Mouse (Mus musculus): Measurements from ENCODE around the gene Bcap31. TPM values are rescaled to one million over a fixed set of nuclear protein-coding genes. Genes with fewer than 3 reads are reported as not detected.
A peak's percentile ranks its signal among the peaks of the same experiment; 100 is the strongest.

Bcap31 gene
- polyA plus RNA-seq, 1 experiment from 2014 or later, result 129 TPM

DNA sequence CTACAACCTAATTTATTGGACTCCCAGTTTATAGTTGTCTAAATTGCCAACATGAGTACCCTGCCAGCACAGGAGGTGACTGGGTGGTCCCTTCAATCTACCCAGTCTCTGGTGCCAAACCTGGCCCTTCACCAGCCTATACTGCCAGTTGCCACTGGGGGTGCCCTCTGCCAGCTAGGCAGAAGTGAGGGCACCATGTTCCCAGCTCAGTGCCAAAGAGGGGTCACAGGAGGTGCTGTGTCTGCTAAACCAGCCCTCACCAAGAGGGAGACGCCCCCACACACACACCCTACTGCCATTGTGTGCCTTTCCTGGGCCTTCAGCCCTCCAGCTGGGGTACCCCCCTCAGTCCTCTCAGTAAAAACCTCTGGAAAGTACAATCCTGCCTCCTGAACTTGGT lies 22.2 kb upstream of the Bcap31 start:
- Histone ChIP-seq H3K4me1 (ENCODE audit: control insufficient read depth, low read depth, low read length) (no peaks in the 10 kb centered on the region), H3K9me3 (replicated peaks; ENCODE audit: control insufficient read depth, low read length) (no peaks in the 10 kb centered on the region), H3K36me3 (ENCODE audit: control insufficient read depth, insufficient read depth) (no peaks in the 10 kb centered on the region), H3K27ac (ENCODE audit: low read length) (no peak overlapping the region), H3K4me3 (ENCODE audit: low read depth, low read length) (no peak overlapping the region), H3K4me2 (ENCODE audit: low read depth, low read length) (no peak overlapping the region), H3K27me3 (ENCODE audit: control insufficient read depth, insufficient read depth, low read depth, low read length) (no peaks in the 10 kb centered on the region), H3K9ac (ENCODE audit: low read depth, low read length) (no peak overlapping the region)
- no peak for ATAC-seq (ENCODE audit: low read depth)
- 42% methylated on average over 1 of the region's 1 CpGs for WGBS (ENCODE audit: insufficient replicate concordance)

DNA sequence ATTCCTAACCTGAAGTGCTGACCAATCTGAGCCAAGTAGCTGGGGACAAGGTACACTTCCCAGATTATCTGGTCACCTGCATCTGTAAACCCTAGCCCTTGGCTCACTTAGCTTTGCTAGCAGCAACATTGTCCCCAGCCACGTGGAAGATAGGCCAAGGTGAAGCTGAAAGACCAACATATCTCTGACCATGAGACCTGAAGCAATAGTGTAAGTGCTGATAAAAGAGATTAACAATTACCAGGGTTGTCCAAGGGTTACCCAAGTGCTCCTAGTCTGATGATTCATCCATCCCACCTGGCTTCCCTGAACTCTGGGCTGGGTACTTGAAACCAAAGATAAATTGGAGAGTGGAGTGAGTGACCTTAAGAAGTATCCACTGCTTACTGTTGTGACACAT lies 14.9 kb upstream of the Bcap31 start:
- H3K4me3 ChIP-seq (ENCODE audit: low read depth, low read length), result no peak overlapping the region
- H3K27ac ChIP-seq (ENCODE audit: low read length), result no peak overlapping the region
- H3K9ac ChIP-seq (ENCODE audit: low read depth, low read length), result no peak overlapping the region
- no peak overlapping the region for H3K4me2 ChIP-seq (ENCODE audit: low read depth, low read length)
- H3K36me3 ChIP-seq (ENCODE audit: control insufficient read depth, insufficient read depth), result no peaks in the 10 kb centered on the region
- no peaks in the 10 kb centered on the region for H3K9me3 ChIP-seq (replicated peaks; ENCODE audit: control insufficient read depth, low read length)
- H3K27me3 ChIP-seq (ENCODE audit: control insufficient read depth, insufficient read depth, low read depth, low read length), result no peaks in the 10 kb centered on the region
- ATAC-seq (ENCODE audit: low read depth), result no peak
- WGBS (ENCODE audit: insufficient replicate concordance), result 23% methylated on average over 1 of the region's 1 CpGs
- no peaks in the 10 kb centered on the region for H3K4me1 ChIP-seq (ENCODE audit: control insufficient read depth, low read depth, low read length)

DNA sequence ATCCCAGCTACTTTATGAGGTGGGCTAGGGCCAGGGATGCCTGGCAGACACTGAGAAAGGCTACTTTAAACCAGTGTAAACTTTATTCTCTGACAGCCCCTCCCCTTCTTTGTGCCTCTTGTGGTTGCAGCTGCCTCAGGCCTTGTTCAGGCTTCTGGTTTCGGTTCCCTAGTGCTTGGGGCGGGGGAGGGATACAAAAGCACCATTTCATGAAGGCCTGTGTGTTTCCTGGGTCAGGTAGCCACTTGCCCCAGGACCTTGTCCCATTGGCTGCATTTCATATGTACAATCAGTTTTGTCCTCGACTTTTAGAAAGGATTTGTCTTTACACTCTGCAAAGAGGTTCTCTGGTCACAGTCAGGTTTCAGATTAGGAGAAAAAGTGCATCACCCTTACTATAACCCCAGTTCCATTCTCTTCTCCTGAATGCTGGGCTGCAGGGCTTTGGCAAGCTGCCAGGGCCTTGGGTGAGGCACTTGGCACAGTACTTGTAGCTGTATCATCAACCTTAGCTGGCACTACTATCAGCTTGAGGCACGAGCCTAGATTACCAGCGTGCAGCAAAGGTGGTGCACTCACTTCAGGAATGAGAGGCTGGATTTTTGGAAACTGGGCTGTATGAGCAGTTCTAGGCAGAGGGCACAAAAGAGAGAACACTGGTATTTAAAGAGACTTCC lies 2.8 kb upstream of the Bcap31 start:
- Histone ChIP-seq H3K4me1 (ENCODE audit: control insufficient read depth, low read depth, low read length) (peaks cover 28% of the 10 kb centered on the region), H3K9me3 (replicated peaks; ENCODE audit: control insufficient read depth, low read length) (no peaks in the 10 kb centered on the region), H3K36me3 (ENCODE audit: control insufficient read depth, insufficient read depth) (no peaks in the 10 kb centered on the region), H3K27ac (ENCODE audit: low read length) (peak overlapping the region; percentile 51), H3K4me3 (ENCODE audit: low read depth, low read length) (peak overlapping the region; percentile 8), H3K27me3 (ENCODE audit: control insufficient read depth, insufficient read depth, low read depth, low read length) (no peaks in the 10 kb centered on the region), H3K9ac (ENCODE audit: low read depth, low read length) (no peak overlapping the region), H3K4me2 (ENCODE audit: low read depth, low read length) (peak overlapping the region; percentile 76)
- ATAC-seq (ENCODE audit: low read depth), result no peak
- WGBS (ENCODE audit: insufficient replicate concordance), result 17% methylated on average over 5 of the region's 5 CpGs

DNA sequence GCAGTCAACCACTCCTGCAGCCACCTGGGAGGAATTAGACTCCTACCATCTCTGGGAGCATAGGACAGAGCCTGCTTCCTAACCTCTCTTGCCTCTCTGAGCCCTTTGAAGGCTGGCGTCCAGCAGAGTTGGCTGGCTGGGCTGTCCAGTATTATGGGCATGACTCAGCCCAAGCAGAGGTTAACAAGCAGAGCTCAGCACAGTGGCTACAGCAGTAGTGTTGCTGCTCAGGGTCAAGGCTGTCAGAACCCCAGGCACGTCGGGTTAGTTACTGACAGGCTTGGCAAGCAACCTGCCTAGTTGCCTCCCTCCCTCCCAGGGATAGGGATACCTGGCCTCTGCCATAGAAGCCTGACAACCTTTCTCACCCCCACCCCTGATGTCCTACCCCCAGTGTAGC lies 2.3 kb upstream of the Bcap31 start:
- Histone ChIP-seq H3K27ac (ENCODE audit: low read length) (peak overlapping the region; percentile 51), H3K9ac (ENCODE audit: low read depth, low read length) (no peak overlapping the region), H3K4me1 (ENCODE audit: control insufficient read depth, low read depth, low read length) (peaks cover 28% of the 10 kb centered on the region), H3K27me3 (ENCODE audit: control insufficient read depth, insufficient read depth, low read depth, low read length) (no peaks in the 10 kb centered on the region), H3K9me3 (replicated peaks; ENCODE audit: control insufficient read depth, low read length) (no peaks in the 10 kb centered on the region), H3K4me2 (ENCODE audit: low read depth, low read length) (peak overlapping the region; percentile 76), H3K4me3 (ENCODE audit: low read depth, low read length) (no peak overlapping the region; the same call in none of the 2 replicates), H3K36me3 (ENCODE audit: control insufficient read depth, insufficient read depth) (no peaks in the 10 kb centered on the region)
- ATAC-seq (ENCODE audit: low read depth), result no peak
- WGBS (ENCODE audit: insufficient replicate concordance), result 33% methylated on average over 3 of the region's 3 CpGs

DNA sequence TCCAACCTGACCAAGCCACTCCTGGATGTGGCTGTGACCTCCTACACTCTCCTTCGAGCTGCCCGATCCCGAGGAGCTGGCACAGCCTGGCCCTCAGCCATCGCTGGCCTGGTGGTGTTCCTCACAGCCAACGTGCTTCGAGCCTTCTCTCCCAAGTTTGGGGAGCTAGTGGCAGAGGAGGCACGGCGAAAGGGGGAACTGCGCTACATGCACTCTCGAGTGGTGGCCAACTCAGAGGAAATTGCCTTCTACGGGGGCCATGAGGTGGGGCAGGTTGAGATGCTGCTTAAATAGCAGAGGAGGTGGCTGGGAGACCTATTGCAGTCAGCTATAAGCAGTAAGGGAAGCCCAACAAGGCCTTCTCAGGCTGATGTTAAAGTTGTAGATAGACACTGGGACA lies 1.7 kb upstream of the Bcap31 start:
- Histone ChIP-seq H3K9me3 (replicated peaks; ENCODE audit: control insufficient read depth, low read length) (no peaks in the 10 kb centered on the region), H3K36me3 (ENCODE audit: control insufficient read depth, insufficient read depth) (no peaks in the 10 kb centered on the region), H3K4me1 (ENCODE audit: control insufficient read depth, low read depth, low read length) (peaks cover 28% of the 10 kb centered on the region), H3K9ac (ENCODE audit: low read depth, low read length) (peak overlapping the region; percentile 64), H3K27ac (ENCODE audit: low read length) (peak overlapping the region; percentile 94), H3K4me3 (ENCODE audit: low read depth, low read length) (peak overlapping the region; percentile 72), H3K27me3 (ENCODE audit: control insufficient read depth, insufficient read depth, low read depth, low read length) (no peaks in the 10 kb centered on the region), H3K4me2 (ENCODE audit: low read depth, low read length) (peak overlapping the region; percentile 76)
- ATAC-seq (ENCODE audit: low read depth), result no peak
- WGBS (ENCODE audit: insufficient replicate concordance), result 51% methylated on average over 11 of the region's 11 CpGs

DNA sequence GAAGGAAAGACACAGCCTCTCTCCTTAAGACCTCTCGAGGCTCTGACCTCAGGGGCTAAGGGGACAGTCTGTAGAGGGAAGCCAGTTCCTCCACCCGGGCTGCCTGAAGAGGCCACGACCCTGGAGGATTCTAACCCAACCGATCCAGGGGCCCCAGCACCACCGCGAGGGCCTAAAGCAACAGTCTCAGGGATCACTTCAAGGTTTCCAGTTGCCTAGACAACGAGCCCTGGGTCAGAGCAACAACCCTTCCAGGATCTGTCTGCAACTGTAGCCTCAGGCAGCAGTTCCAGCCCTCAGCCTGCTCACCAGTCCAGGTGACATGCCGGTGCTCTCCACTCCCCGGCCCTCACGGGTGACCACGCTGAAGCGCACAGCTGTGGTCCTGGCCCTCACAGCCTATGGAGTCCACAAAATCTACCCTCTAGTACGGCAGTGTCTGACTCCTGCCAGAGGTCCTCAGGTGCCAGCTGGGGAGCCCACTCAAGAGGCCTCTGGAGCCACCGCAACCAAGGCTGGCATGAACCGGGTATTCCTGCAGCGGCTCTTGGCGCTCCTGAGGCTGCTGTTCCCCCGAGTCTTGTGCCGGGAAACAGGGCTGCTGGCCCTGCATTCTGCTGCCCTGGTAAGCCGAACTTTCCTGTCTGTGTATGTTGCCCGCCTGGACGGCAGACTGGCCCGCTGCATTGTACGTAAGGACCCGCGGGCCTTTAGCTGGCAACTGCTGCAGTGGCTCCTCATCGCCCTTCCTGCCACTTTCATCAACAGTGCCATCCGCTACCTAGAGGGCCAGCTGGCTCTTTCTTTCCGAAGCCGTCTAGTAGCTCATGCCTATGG lies 952 bp upstream of the Bcap31 start:
- no peaks in the 10 kb centered on the region for H3K9me3 ChIP-seq (replicated peaks; ENCODE audit: control insufficient read depth, low read length)
- WGBS (ENCODE audit: insufficient replicate concordance), result 24% methylated on average over 30 of the region's 30 CpGs
- peaks cover 28% of the 10 kb centered on the region for H3K4me1 ChIP-seq (ENCODE audit: control insufficient read depth, low read depth, low read length)
- no peaks in the 10 kb centered on the region for H3K27me3 ChIP-seq (ENCODE audit: control insufficient read depth, insufficient read depth, low read depth, low read length)
- peak overlapping the region; percentile 76 for H3K4me2 ChIP-seq (ENCODE audit: low read depth, low read length)
- no peaks in the 10 kb centered on the region for H3K36me3 ChIP-seq (ENCODE audit: control insufficient read depth, insufficient read depth)
- peak overlapping the region; percentile 72 for H3K4me3 ChIP-seq (ENCODE audit: low read depth, low read length)
- peak overlapping the region; percentile 94 for H3K27ac ChIP-seq (ENCODE audit: low read length)
- H3K9ac ChIP-seq (ENCODE audit: low read depth, low read length), result peak overlapping the region; percentile 64
- peak; percentile 7 for ATAC-seq (ENCODE audit: low read depth)

DNA sequence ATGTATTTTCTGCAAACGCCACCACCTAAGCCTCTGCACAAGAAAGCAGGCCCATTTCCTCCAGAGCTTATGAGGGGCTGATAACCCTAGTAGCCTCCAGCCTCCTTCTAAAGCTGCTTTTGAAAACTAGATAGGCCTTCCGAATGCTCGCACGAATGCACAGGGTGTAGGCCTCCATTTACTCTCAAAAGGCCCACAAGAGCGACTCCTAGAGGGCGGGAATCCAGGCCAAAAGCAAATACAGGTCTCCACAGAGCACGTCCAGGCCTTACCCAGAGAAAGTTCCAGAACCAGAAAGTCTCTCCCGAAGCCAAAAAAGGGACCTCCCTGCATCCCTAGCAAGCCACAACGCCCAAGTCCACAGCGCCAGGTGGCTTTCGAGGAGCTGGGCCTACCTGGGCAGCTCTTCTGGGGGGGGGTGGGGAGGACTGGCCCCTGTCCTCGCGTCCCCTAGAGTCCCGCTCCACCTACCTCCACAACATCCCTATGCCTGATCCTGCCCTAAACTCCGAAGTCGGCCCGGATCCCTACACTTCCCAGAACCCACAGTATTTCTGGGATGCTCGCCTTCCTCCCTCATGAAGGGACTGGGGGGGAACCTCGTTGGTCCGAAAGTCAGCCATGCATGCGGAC lies 383 bp downstream of the Bcap31 start:
- Histone ChIP-seq H3K4me2 (ENCODE audit: low read depth, low read length) (peak overlapping the region; percentile 76), H3K4me3 (ENCODE audit: low read depth, low read length) (peak overlapping the region; percentile 72), H3K36me3 (ENCODE audit: control insufficient read depth, insufficient read depth) (no peaks in the 10 kb centered on the region), H3K4me1 (ENCODE audit: control insufficient read depth, low read depth, low read length) (peaks cover 28% of the 10 kb centered on the region), H3K9me3 (replicated peaks; ENCODE audit: control insufficient read depth, low read length) (no peaks in the 10 kb centered on the region), H3K9ac (ENCODE audit: low read depth, low read length) (peak overlapping the region; percentile 60), H3K27ac (ENCODE audit: low read length) (peak overlapping the region; percentile 94), H3K27me3 (ENCODE audit: control insufficient read depth, insufficient read depth, low read depth, low read length) (no peaks in the 10 kb centered on the region)
- ATAC-seq (ENCODE audit: low read depth), result peak; percentile 6
- 23% methylated on average over 20 of the region's 21 CpGs for WGBS (ENCODE audit: insufficient replicate concordance)

DNA sequence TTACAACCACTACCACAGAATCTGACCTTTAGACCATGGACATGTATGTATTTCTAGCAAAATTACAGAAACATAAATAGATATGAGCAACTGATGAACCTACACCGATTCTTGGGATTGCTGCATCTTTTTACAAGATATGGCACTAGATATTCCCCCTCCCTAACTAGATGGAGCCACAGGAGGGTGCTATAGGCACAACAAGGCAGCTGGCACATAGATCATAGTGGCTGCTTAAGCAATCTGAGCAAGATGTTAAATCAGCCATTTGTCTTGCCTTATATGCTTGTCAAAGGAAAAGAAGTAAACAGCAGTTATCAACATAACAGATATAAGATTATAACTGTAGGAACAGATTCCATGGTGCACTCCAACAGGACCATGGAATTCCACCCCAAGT lies 15.5 kb downstream of the Bcap31 start:
- Histone ChIP-seq H3K9ac (ENCODE audit: low read depth, low read length) (no peak overlapping the region), H3K4me3 (ENCODE audit: low read depth, low read length) (no peak overlapping the region), H3K36me3 (ENCODE audit: control insufficient read depth, insufficient read depth) (no peaks in the 10 kb centered on the region), H3K4me2 (ENCODE audit: low read depth, low read length) (no peak overlapping the region), H3K27me3 (ENCODE audit: control insufficient read depth, insufficient read depth, low read depth, low read length) (no peaks in the 10 kb centered on the region), H3K4me1 (ENCODE audit: control insufficient read depth, low read depth, low read length) (no peaks in the 10 kb centered on the region), H3K27ac (ENCODE audit: low read length) (no peak overlapping the region), H3K9me3 (replicated peaks; ENCODE audit: control insufficient read depth, low read length) (no peaks in the 10 kb centered on the region)
- WGBS (ENCODE audit: insufficient replicate concordance), result 71% methylated on average over 1 of the region's 1 CpGs
- no peak for ATAC-seq (ENCODE audit: low read depth)
